Mouse (Mus musculus): Measurements from ENCODE around the gene P2rx1. TPM values are rescaled to one million over a fixed set of nuclear protein-coding genes. Genes with fewer than 3 reads are reported as not detected.

The P2rx1 gene
- polyA plus RNA-seq, 1 experiment, result not detected

GRCm38 (mm10) chr11:72982516-72982915 is 16.4 kb upstream of the P2rx1 start:
- Histone ChIP-seq H3K27ac (ENCODE audit: insufficient read depth, low read length) (no peak overlapping the region), H3K36me3 (ENCODE audit: control insufficient read depth, insufficient read depth, low read length, poor library complexity, severe bottlenecking) (no peaks in the 10 kb centered on the region), H3K9me3 (replicated peaks; ENCODE audit: control insufficient read depth, insufficient read depth, low read length, poor library complexity, severe bottlenecking) (no peaks in the 10 kb centered on the region), H3K27me3 (ENCODE audit: control insufficient read depth, insufficient read depth, low read length, poor library complexity, severe bottlenecking) (no peaks in the 10 kb centered on the region), H3K9ac (ENCODE audit: low read depth, poor library complexity, severe bottlenecking) (no peak overlapping the region), H3K4me1 (ENCODE audit: control insufficient read depth, insufficient read depth, low read length) (no peaks in the 10 kb centered on the region), H3K4me3 (ENCODE audit: low read depth, low read length) (no peak overlapping the region)
- TF ChIP-seq CTCF (IDR thresholded peaks at IDR 0.05; ENCODE audit: low read depth, low read length), result no peak
- TF ChIP-seq EP300 (IDR thresholded peaks at IDR 0.05; ENCODE audit: insufficient read depth, low read depth, low read length), result no peak
- no peak for TF ChIP-seq POLR2A (IDR thresholded peaks at IDR 0.05; ENCODE audit: insufficient read depth, low read length)

GRCm38 (mm10) chr11:72983283-72983682 is 15.6 kb upstream of the P2rx1 start:
- Histone ChIP-seq H3K4me1 (ENCODE audit: control insufficient read depth, insufficient read depth, low read length) (no peaks in the 10 kb centered on the region), H3K27ac (ENCODE audit: insufficient read depth, low read length) (no peak overlapping the region), H3K27me3 (ENCODE audit: control insufficient read depth, insufficient read depth, low read length, poor library complexity, severe bottlenecking) (no peaks in the 10 kb centered on the region), H3K36me3 (ENCODE audit: control insufficient read depth, insufficient read depth, low read length, poor library complexity, severe bottlenecking) (no peaks in the 10 kb centered on the region), H3K9ac (ENCODE audit: low read depth, poor library complexity, severe bottlenecking) (no peak overlapping the region), H3K4me3 (ENCODE audit: low read depth, low read length) (no peak overlapping the region), H3K9me3 (replicated peaks; ENCODE audit: control insufficient read depth, insufficient read depth, low read length, poor library complexity, severe bottlenecking) (no peaks in the 10 kb centered on the region)
- TF ChIP-seq CTCF (IDR thresholded peaks at IDR 0.05; ENCODE audit: low read depth, low read length) (peak; percentile 71), POLR2A (IDR thresholded peaks at IDR 0.05; ENCODE audit: insufficient read depth, low read length) (no peak)

- H3K27me3 ChIP-seq (ENCODE audit: control insufficient read depth, insufficient read depth, low read length, poor library complexity, severe bottlenecking), result no peaks in the 10 kb centered on the region
- H3K27ac ChIP-seq (ENCODE audit: insufficient read depth, low read length), result no peak overlapping the region
- H3K4me3 ChIP-seq (ENCODE audit: low read depth, low read length), result no peak overlapping the region
- no peaks in the 10 kb centered on the region for H3K9me3 ChIP-seq (replicated peaks; ENCODE audit: control insufficient read depth, insufficient read depth, low read length, poor library complexity, severe bottlenecking)
- TF ChIP-seq POLR2A (IDR thresholded peaks at IDR 0.05; ENCODE audit: insufficient read depth, low read length), result no peak
- no peak for TF ChIP-seq EP300 (IDR thresholded peaks at IDR 0.05; ENCODE audit: insufficient read depth, low read depth, low read length)
- no peak for TF ChIP-seq CTCF (IDR thresholded peaks at IDR 0.05; ENCODE audit: low read depth, low read length)
- H3K4me1 ChIP-seq (ENCODE audit: control insufficient read depth, insufficient read depth, low read length), result no peaks in the 10 kb centered on the region
- H3K9ac ChIP-seq (ENCODE audit: low read depth, poor library complexity, severe bottlenecking), result no peak overlapping the region
- no peaks in the 10 kb centered on the region for H3K36me3 ChIP-seq (ENCODE audit: control insufficient read depth, insufficient read depth, low read length, poor library complexity, severe bottlenecking)
Observed at GRCm38 (mm10) chr11:72986745-72987144, 12.2 kb upstream of the P2rx1 start.

DNA sequence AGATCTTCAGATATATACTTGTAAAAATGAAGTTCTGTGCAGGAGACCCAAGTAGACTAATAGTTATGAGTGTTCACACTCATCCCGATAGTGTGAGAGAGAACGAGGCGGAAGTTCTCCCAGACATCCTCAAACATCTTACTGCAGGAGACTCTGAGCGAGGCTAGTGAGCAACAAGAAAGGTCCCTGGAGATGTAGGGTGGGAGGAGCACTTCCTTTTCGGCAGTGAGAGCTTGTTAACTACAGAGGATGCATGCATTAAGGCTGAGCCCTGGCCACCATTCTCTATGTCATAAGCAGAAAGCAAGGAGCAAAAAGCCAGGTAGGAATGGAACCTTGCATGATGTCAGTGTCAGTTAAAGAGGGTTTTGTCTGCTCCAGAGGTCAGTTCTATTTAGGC is 11.7 kb upstream of the P2rx1 start:
- H3K4me3 ChIP-seq (ENCODE audit: low read depth, low read length), result no peak overlapping the region
- no peak overlapping the region for H3K9ac ChIP-seq (ENCODE audit: low read depth, poor library complexity, severe bottlenecking)
- H3K27ac ChIP-seq (ENCODE audit: insufficient read depth, low read length), result no peak overlapping the region
- H3K36me3 ChIP-seq (ENCODE audit: control insufficient read depth, insufficient read depth, low read length, poor library complexity, severe bottlenecking), result no peaks in the 10 kb centered on the region
- no peaks in the 10 kb centered on the region for H3K9me3 ChIP-seq (replicated peaks; ENCODE audit: control insufficient read depth, insufficient read depth, low read length, poor library complexity, severe bottlenecking)
- no peaks in the 10 kb centered on the region for H3K4me1 ChIP-seq (ENCODE audit: control insufficient read depth, insufficient read depth, low read length)
- no peaks in the 10 kb centered on the region for H3K27me3 ChIP-seq (ENCODE audit: control insufficient read depth, insufficient read depth, low read length, poor library complexity, severe bottlenecking)
- no peak for TF ChIP-seq POLR2A (IDR thresholded peaks at IDR 0.05; ENCODE audit: insufficient read depth, low read length)
- no peak for TF ChIP-seq EP300 (IDR thresholded peaks at IDR 0.05; ENCODE audit: insufficient read depth, low read depth, low read length)
- TF ChIP-seq CTCF (IDR thresholded peaks at IDR 0.05; ENCODE audit: low read depth, low read length), result no peak

DNA sequence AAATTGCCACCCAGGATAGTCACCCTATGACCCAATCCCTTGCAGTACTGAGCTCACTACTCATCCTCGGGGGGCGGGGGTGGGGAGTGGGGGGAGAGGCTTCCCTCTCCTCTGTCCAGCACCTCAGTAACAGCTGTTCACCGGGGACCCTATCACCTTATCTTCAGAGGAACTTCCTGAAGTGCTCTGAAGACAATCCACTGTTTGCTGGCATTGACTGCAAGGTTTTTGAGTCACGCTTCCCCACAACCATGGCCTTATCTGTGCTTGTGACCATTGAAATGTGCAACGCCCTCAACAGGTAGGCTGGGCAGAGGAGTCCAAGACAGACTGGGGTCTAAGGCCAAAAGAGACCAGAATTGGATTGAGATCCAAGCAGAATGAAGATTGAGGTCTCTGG is 11.1 kb upstream of the P2rx1 start:
- TF ChIP-seq EP300 (IDR thresholded peaks at IDR 0.05; ENCODE audit: insufficient read depth, low read depth, low read length), result no peak
- no peak for TF ChIP-seq POLR2A (IDR thresholded peaks at IDR 0.05; ENCODE audit: insufficient read depth, low read length)
- TF ChIP-seq CTCF (IDR thresholded peaks at IDR 0.05; ENCODE audit: low read depth, low read length), result no peak
- Histone ChIP-seq H3K4me3 (ENCODE audit: low read depth, low read length) (no peak overlapping the region), H3K27me3 (ENCODE audit: control insufficient read depth, insufficient read depth, low read length, poor library complexity, severe bottlenecking) (no peaks in the 10 kb centered on the region), H3K36me3 (ENCODE audit: control insufficient read depth, insufficient read depth, low read length, poor library complexity, severe bottlenecking) (no peaks in the 10 kb centered on the region), H3K4me1 (ENCODE audit: control insufficient read depth, insufficient read depth, low read length) (no peaks in the 10 kb centered on the region), H3K9ac (ENCODE audit: low read depth, poor library complexity, severe bottlenecking) (no peak overlapping the region), H3K27ac (ENCODE audit: insufficient read depth, low read length) (no peak overlapping the region), H3K9me3 (replicated peaks; ENCODE audit: control insufficient read depth, insufficient read depth, low read length, poor library complexity, severe bottlenecking) (no peaks in the 10 kb centered on the region)

DNA sequence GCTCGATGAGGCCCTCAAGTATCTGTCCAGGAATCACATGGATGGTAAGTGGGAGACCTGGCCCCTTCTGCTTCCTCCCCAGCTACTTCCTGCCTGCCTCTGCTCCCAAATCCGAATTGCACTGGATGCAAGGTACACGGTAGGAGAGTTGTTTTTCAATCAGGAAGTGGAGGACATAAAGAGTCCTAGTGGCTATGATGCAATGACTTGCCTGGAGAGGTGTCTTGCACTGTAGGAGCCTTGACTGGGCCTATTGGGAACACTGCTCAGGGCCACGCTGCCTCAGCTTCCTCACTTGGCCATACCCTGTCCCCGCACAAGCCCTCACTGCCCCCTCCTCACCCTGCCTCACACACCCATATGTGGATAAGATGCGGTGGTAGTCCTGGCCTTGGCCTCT is 9.9 kb upstream of the P2rx1 start:
- Histone ChIP-seq H3K4me1 (ENCODE audit: control insufficient read depth, insufficient read depth, low read length) (no peaks in the 10 kb centered on the region), H3K27me3 (ENCODE audit: control insufficient read depth, insufficient read depth, low read length, poor library complexity, severe bottlenecking) (no peaks in the 10 kb centered on the region), H3K9ac (ENCODE audit: low read depth, poor library complexity, severe bottlenecking) (no peak overlapping the region), H3K36me3 (ENCODE audit: control insufficient read depth, insufficient read depth, low read length, poor library complexity, severe bottlenecking) (no peaks in the 10 kb centered on the region), H3K27ac (ENCODE audit: insufficient read depth, low read length) (no peak overlapping the region), H3K9me3 (replicated peaks; ENCODE audit: control insufficient read depth, insufficient read depth, low read length, poor library complexity, severe bottlenecking) (no peaks in the 10 kb centered on the region), H3K4me3 (ENCODE audit: low read depth, low read length) (no peak overlapping the region)
- TF ChIP-seq EP300 (IDR thresholded peaks at IDR 0.05; ENCODE audit: insufficient read depth, low read depth, low read length), result no peak
- no peak for TF ChIP-seq POLR2A (IDR thresholded peaks at IDR 0.05; ENCODE audit: insufficient read depth, low read length)

Data from ES-Bruce4 (cell line).